Mouse (Mus musculus): ENCODE results near the gene Magt1. TPM values are rescaled to one million over a fixed set of nuclear protein-coding genes. Genes with fewer than 3 reads are reported as not detected.

Magt1 gene
- polyA plus RNA-seq, 1 experiment from 2014 or later = 30.5 TPM

DNA sequence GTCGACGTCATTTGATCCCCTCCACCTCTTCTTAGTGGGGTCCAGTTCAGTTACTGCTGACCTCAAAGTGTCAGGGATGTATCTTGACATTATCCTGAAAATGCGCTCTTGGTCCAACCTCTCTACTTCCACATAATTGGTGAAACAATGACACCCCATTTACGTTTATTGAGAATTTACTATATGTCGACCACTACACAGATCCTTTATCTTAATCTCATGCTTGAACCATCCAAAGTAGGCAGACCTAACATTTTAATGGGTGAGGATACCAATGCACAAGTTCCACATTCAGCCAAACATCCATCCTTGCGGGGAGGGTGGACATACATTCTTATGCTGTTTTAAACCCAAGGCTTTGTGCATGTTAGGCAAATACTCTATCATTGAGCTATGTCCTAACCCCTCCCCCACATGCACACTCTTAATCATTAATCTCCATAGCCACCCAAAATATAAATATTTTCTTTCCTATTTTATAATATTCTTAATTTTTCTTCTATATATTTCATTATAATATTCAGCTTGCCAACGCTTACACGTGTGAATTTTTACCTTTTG, 82.1 kb downstream of the Magt1 start:
- H3K9me3 ChIP-seq (ENCODE audit: control insufficient read depth) = no peaks in the 10 kb centered on the region
- ATAC-seq = no peak
- H3K4me3 ChIP-seq (ENCODE audit: low read depth, low read length) = peak overlapping the region; percentile 68
- 40% methylated on average over 8 of the region's 8 CpGs for whole genome bisulfite sequencing
- TF ChIP-seq CTCF (IDR thresholded peaks at IDR 0.05; ENCODE audit: low read depth) = no peak
- H3K27ac ChIP-seq (ENCODE audit: low read depth, low read length) = peak overlapping the region; percentile 86; the same call in 1 of the 2 replicates
- H3K4me1 ChIP-seq (replicated peaks; ENCODE audit: control insufficient read depth, insufficient read depth, low read length) = no peaks in the 10 kb centered on the region
- no peak overlapping the region for H3K9ac ChIP-seq (ENCODE audit: low read depth, low read length)
- H3K27me3 ChIP-seq (replicated peaks; ENCODE audit: control insufficient read depth, insufficient read depth, low read length) = no peaks in the 10 kb centered on the region
- peak overlapping the region; percentile 61 for H3K4me2 ChIP-seq (replicated peaks; ENCODE audit: low read depth)
- H3K36me3 ChIP-seq (ENCODE audit: control insufficient read depth, insufficient read depth) = no peaks in the 10 kb centered on the region

GRCm38 (mm10) chrX:105928861-105929477, 82.7 kb downstream of the Magt1 start, which contains the start of gene Atrx:
Gene Atrx (minus strand): TSS chrX:105929403.
- no peaks in the 10 kb centered on the region for H3K4me1 ChIP-seq (replicated peaks; ENCODE audit: control insufficient read depth, insufficient read depth, low read length)
- peak within 1 kb of the TSS; percentile 75 for H3K9ac ChIP-seq (ENCODE audit: low read depth, low read length)
- peak within 1 kb of the TSS; percentile 68 for H3K4me3 ChIP-seq (ENCODE audit: low read depth, low read length)
- ATAC-seq = peak; percentile 87
- WGBS = 18% methylated on average over 41 of the region's 42 CpGs
- H3K4me2 ChIP-seq (replicated peaks; ENCODE audit: low read depth) = peak within 1 kb of the TSS; percentile 61
- H3K27ac ChIP-seq (ENCODE audit: low read depth, low read length) = peak within 1 kb of the TSS; percentile 86
- H3K36me3 ChIP-seq (ENCODE audit: control insufficient read depth, insufficient read depth) = no peaks in the 10 kb centered on the region
- H3K9me3 ChIP-seq (ENCODE audit: control insufficient read depth) = no peaks in the 10 kb centered on the region
- no peaks in the 10 kb centered on the region for H3K27me3 ChIP-seq (replicated peaks; ENCODE audit: control insufficient read depth, insufficient read depth, low read length)
- no peak for TF ChIP-seq CTCF (IDR thresholded peaks at IDR 0.05; ENCODE audit: low read depth)

GRCm38 (mm10) chrX:105927941-105928860, 83.5 kb downstream of the Magt1 start:
- Histone ChIP-seq H3K36me3 (ENCODE audit: control insufficient read depth, insufficient read depth) (no peaks in the 10 kb centered on the region), H3K27me3 (replicated peaks; ENCODE audit: control insufficient read depth, insufficient read depth, low read length) (no peaks in the 10 kb centered on the region), H3K4me3 (ENCODE audit: low read depth, low read length) (peak overlapping the region; percentile 68), H3K9me3 (ENCODE audit: control insufficient read depth) (no peaks in the 10 kb centered on the region), H3K27ac (ENCODE audit: low read depth, low read length) (peak overlapping the region; percentile 86), H3K4me2 (replicated peaks; ENCODE audit: low read depth) (peak overlapping the region; percentile 61), H3K9ac (ENCODE audit: low read depth, low read length) (peak overlapping the region; percentile 75), H3K4me1 (replicated peaks; ENCODE audit: control insufficient read depth, insufficient read depth, low read length) (no peaks in the 10 kb centered on the region)
- peak; percentile 41 for ATAC-seq
- WGBS = 26% methylated on average over 52 of the region's 69 CpGs
- no peak for TF ChIP-seq CTCF (IDR thresholded peaks at IDR 0.05; ENCODE audit: low read depth)

DNA sequence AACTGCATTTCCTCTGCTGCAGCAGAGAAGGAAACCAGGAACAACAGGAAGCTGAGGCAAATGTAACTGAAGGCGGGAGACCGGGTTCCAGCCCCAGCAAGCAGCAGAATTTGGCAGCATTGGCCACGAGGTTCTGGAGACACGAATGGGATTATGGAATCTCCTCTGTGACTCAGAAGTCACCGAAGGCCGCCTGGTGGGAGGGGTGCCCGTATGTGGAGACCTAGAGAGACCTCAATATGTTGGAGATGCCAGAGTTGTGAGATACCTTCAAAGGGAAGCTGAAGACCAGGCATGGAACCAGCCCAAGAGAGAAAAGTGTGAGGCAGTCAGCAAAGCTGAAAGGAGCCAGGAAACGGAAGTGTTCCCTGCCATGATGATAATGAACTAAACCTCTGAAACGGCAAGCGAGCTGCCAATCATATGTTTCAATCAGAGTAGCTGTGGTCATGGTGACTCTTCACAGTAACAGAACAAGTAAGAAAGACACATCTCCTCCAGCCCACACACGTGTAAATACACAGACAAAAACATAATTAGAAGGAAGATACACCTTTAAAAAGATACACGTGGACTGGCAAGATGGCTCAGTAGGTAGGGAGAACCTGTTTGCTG, 85.5 kb downstream of the Magt1 start:
- Histone ChIP-seq H3K4me1 (replicated peaks; ENCODE audit: control insufficient read depth, insufficient read depth, low read length) (no peaks in the 10 kb centered on the region), H3K36me3 (ENCODE audit: control insufficient read depth, insufficient read depth) (no peaks in the 10 kb centered on the region), H3K27ac (ENCODE audit: low read depth, low read length) (no peak overlapping the region), H3K4me2 (replicated peaks; ENCODE audit: low read depth) (0 out of 2 replicates have a peak overlapping the region, but pooled peaks have one; percentile 21), H3K9ac (ENCODE audit: low read depth, low read length) (no peak overlapping the region), H3K4me3 (ENCODE audit: low read depth, low read length) (no peak overlapping the region), H3K9me3 (ENCODE audit: control insufficient read depth) (no peaks in the 10 kb centered on the region), H3K27me3 (replicated peaks; ENCODE audit: control insufficient read depth, insufficient read depth, low read length) (no peaks in the 10 kb centered on the region)
- 60% methylated on average over 12 of the region's 12 CpGs for WGBS
- TF ChIP-seq CTCF (IDR thresholded peaks at IDR 0.05; ENCODE audit: low read depth) = no peak
- no peak for ATAC-seq

GRCm38 (mm10) chrX:105924326-105925070, 87.2 kb downstream of the Magt1 start:
- ATAC-seq = no peak
- no peak overlapping the region for H3K27ac ChIP-seq (ENCODE audit: low read depth, low read length)
- TF ChIP-seq CTCF (IDR thresholded peaks at IDR 0.05; ENCODE audit: low read depth) = no peak
- no peaks in the 10 kb centered on the region for H3K27me3 ChIP-seq (replicated peaks; ENCODE audit: control insufficient read depth, insufficient read depth, low read length)
- H3K9ac ChIP-seq (ENCODE audit: low read depth, low read length) = no peak overlapping the region
- no peaks in the 10 kb centered on the region for H3K36me3 ChIP-seq (ENCODE audit: control insufficient read depth, insufficient read depth)
- H3K4me1 ChIP-seq (replicated peaks; ENCODE audit: control insufficient read depth, insufficient read depth, low read length) = no peaks in the 10 kb centered on the region
- no peak overlapping the region for H3K4me3 ChIP-seq (ENCODE audit: low read depth, low read length)
- 84% methylated on average over 5 of the region's 5 CpGs for WGBS
- H3K4me2 ChIP-seq (replicated peaks; ENCODE audit: low read depth) = no peak overlapping the region
- H3K9me3 ChIP-seq (ENCODE audit: control insufficient read depth) = no peaks in the 10 kb centered on the region

All from intestine, postnatal 0 days (tissue).